Mouse (Mus musculus): ENCODE results near the gene Eif1ad.

Gene Eif1ad

DNA sequence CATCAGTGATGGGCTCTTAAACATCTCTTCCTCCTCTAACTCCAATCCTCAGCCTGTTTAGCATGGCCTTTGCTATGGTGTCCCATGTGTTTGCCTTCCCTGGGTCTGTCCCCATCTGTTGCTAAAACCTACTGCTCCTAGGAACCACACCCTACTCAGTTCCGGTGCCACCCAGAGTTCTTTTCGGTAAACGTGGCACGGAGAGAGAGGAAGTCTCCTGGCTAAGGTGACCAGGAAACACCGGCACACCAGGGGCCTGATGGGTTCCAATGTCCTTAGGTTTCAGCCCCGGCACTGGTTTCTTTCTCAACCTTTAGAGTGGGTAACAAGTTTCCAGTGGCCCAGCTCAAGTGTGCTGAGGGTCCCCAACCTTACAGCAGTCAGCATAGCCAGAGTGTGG is 54.0 kb downstream of the Eif1ad start:
- no peak for DNase-seq
